Mouse (Mus musculus) right cerebral cortex, adult 2 months (tissue): ENCODE measurements around the gene Clstn2.

ENCODE experiments used
- DNase-seq, 2 experiments: peaks; one replicate each; pipeline ENCODE4 v3.0.0; 2021 to 2022; ENCODE audit warnings: low spot score in 2 of 2

The Clstn2 gene

GRCm38 (mm10) chr9:97950378-97951006 lies 82.5 kb downstream of the Clstn2 start:
- DNase-seq, result no peak

GRCm38 (mm10) chr9:97919326-97919725 lies 113.7 kb downstream of the Clstn2 start:
- DNase-seq, result no peak

DNA sequence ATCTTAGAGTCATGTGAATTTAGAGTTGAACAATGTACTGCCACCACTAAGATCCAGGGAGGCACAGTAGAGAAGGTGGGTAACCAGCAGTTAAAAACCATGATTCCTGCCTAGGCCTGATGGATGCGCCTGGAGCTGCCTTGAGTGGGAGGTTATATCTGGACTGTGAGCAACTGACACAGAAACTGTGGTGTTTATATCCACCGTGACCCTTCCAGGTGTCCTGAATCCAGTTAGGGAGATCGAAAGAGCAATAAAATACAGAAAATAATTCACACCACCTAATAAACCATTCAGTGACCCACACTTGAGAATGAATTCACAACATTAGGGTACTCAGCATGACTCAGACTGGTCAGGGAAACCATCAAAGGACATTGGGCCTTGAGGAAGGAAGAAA lies 141.6 kb downstream of the Clstn2 start:
- no peak for DNase-seq

DNA sequence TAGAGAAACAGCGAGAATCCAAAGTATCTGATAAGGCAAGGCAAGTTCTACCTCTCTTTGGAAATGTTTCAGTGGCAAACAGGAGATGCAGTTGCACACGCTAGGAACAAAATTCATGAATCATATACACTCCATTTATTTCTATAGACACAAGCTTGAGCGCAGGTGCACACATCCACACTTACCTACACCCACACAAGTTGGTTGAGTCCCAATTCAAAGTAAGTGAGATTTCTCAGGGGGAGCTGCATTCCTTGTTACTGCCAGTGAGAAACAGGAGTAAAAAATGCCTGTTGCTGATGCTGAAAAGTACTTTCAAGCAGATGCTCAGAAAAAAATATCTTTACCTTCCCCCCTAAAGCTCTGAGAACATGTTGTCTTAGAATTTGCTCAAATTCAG lies 149.6 kb downstream of the Clstn2 start:
- peak; percentile 53 to 61 for DNase-seq

DNA sequence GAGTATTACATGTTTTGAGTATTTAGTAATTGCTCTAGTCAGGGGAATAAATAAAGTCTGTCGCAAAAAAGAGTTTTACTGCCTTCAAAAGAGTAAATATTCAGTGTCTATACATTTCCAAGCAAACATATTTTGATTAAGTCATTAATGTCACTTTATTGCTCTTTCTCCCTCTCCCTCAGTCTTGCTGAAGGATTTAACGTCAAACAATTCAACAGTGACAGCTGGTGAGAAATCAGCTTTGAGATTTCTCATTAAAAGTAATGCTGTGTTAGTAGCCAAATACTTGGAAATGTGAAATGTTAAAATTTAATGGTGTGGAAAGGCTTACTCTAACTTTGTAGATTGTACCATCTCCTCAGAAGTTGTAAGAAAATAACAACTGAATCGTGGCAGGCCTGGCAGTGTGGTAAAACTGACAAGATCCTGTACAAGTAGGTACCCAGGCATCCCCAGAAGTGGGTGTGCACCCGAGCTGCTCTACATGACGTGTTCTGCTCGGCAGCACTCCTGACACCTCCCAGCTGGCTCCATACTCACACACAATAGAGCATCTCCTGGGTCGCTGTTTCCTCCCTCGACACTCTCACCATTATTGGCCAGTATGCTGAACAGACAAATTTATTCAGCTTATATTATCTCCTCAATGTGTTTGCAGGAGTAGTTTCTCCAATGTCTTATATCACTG lies 165.8 kb downstream of the Clstn2 start:
- no peak for DNase-seq

- no peak for DNase-seq
These were observed 180.1 kb downstream of the Clstn2 start for GRCm38 (mm10) chr9:97852859-97853258.

DNA sequence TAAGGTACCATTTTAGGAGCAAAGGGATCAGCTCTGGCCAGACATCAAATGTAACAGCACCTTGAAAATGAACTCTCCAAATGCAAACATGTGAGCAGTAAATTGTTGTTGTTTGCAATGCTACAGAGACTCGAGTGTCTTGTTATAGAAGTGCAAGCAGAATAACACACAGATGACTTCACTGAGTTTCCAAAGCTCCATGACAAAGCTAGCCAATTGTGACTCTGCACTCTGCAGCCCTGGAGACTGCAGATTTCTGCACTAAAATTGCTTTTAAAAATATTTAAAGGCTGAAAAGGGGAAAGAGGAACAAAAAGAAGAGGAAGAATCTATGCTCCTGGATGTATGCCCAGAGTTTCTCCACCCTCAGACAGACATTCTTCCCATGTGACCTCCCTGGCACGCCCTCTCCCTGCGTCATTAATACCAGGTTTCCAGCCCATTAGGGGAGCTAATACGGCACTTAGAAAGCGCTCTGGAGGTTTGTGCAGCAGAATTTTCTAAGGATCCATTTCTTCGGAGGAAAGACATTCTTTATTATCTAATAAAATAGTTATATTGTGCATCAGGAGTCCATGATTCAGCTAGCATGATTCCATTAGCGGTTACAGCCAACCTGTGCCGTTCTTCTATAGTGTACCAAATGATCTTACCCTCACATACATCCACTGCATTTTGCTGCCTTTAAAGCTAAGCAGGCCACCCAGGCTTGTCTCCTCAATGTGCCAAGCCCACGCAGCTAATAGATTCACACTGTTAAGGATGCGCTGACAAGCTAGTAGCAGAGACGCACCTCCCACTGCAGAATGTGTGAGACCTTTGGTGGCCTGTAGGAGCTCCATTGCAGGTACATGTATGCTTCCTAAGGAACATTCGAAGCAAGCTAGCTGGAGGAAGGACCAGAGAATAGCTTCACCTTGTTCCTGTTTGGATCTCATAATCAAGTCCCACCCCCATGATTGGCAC lies 184.8 kb downstream of the Clstn2 start:
- DNase-seq, result no peak

- DNase-seq, result no peak
These were observed 190.9 kb downstream of the Clstn2 start for GRCm38 (mm10) chr9:97842054-97842453.

DNA sequence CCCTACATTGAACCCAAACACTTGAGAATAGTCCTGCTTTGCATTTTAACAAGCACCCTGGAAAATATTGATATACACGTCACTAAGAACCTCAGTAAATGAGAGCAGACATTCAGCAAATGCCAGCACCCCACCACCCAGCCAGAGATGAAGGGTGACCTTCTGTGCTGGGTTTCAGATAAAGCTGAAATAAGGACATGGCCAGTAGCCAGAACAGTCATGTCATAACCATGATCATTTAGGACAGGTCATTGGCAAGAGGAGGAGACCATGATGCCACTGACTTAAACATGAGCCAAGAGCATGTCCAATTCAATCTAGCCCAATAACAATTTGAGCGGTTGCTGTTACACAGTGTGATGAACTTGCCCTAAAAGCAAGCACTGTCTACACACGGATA lies 201.8 kb downstream of the Clstn2 start:
- DNase-seq, result no peak

DNA sequence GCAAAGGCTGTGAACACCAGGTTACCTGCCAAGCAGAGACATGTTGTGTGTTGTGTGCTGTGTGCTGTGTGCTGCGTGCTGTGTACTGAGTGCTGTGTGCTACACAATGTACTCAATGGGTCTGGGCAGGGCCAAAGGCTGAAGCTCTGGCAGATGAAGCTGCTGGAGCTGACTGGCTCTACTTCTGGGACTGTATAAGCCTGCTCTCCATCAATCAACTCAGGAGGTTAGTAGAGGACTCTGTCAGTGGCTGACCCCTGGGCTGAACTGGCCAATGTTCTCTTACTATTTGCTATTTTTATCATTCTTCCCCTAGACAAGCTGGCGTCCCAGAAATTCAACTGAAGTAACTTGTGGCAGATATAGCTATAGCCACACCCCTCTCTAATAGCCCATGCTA lies 203.1 kb downstream of the Clstn2 start:
- no peak for DNase-seq

GRCm38 (mm10) chr9:97827689-97828088 lies 205.3 kb downstream of the Clstn2 start:
- no peak for DNase-seq

- no peak for DNase-seq
These were observed 206.7 kb downstream of the Clstn2 start for GRCm38 (mm10) chr9:97826077-97826947.

GRCm38 (mm10) chr9:97817116-97817515 lies 215.9 kb downstream of the Clstn2 start:
- DNase-seq, result no peak

- DNase-seq, result no peak
These were observed 216.7 kb downstream of the Clstn2 start for GRCm38 (mm10) chr9:97816143-97816805.

DNA sequence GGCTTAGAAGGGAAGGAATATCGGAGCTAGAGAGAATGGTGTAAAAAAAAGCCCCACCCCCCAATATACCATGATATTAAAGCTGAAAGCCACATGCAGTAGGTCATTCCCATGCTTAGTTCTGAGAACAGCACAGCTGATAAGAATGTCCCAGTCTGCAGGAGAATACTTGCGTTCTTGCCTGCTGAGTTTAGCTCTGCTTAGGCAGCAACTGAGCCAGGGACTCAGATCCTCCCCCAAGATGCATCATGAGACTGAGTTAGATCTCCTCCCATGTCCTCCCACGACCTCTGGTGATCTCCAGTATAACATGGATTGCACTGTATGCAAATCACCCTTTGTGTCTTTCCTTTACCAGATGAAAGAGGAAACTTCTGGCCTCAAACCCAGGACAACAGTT lies 219.8 kb downstream of the Clstn2 start:
- DNase-seq, result no peak

GRCm38 (mm10) chr9:97807031-97807430 lies 225.9 kb downstream of the Clstn2 start:
- no peak for DNase-seq

GRCm38 (mm10) chr9:97793661-97794060 lies 239.3 kb downstream of the Clstn2 start:
- DNase-seq, result no peak

GRCm38 (mm10) chr9:97788151-97788670 lies 244.8 kb downstream of the Clstn2 start:
- DNase-seq, result no peak

GRCm38 (mm10) chr9:97780032-97780616 lies 252.9 kb downstream of the Clstn2 start:
- DNase-seq, result no peak

DNA sequence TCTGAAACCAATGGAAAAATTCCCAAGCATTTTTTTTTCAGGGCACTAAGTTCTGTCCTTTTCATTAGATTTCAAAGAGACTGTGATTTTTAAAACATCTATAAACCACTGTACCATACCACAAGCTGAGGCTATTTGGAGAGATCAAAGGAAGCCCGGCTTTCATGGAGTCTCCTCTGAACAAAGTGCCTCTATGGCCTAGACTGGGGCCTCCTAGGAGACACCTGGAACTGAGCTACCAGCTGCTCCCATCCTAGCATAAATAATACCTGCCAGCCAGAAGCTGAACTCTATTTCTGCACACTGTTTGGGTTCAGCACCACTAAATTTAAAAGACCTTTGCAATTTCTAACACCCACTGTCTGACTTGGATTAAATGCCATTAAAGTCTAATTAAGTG lies 257.2 kb downstream of the Clstn2 start:
- no peak for DNase-seq
